Mouse (Mus musculus): ENCODE results near the gene Uri1.

The Uri1 gene

DNA sequence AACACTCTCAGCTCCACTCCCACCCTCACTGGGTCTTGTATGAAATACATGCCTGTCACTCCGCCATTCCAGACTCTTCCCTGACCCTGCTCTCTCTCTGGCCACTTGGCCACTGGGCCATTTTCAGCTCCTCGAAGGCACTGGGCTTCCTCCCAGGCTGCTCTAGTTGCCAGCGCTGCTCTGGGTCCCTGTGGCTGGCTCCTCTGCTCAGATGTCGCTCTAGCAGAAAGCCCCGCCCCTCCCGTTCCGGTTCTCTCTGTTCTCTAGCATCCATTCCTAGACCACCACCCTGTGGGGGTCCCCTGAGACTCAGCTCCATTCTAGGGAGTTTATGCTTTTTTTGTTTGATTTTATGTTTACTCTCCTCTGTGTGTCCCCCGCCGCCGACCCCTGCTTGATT lies 104.4 kb downstream of the Uri1 start:
- DNase-seq: no peak

DNA sequence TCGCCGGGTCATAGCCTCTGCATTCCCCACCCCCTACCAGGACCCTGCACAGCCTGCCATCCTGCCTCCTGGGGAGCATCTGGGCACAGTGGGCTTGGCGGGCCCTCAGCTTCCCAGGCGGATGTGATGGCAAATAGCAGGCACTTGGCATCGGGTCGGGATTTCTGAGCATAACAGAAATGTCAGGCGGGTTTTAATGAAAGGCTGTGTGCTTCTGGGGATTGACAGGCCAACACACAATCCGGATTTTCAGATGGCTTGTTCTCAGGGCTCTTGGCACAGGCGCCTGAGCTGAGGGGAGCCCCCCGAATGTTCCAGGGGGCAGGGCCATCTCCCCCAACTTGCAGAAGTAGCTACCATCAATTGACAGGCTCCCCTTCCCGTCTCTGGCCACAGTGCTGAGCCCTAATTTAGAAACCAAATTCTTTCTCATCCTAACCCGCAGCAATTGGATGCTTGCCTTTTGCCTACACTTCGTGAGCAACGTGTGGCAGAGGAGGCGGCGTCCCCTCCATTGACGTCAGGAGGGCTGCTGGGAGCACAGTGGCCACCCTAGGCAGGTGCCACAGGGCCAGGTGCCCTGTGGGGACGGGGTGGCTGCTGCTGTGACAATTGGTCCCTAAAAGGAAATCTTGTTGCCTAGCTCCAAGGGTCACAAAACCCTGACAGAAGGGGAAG lies 106.5 kb downstream of the Uri1 start:
- no peak for DNase-seq

GRCm38 (mm10) chr7:37911802-37912122 lies 111.6 kb downstream of the Uri1 start:
- DNase-seq: no peak

- DNase-seq: no peak
Observed at GRCm38 (mm10) chr7:37911114-37911801, 112.1 kb downstream of the Uri1 start.

DNA sequence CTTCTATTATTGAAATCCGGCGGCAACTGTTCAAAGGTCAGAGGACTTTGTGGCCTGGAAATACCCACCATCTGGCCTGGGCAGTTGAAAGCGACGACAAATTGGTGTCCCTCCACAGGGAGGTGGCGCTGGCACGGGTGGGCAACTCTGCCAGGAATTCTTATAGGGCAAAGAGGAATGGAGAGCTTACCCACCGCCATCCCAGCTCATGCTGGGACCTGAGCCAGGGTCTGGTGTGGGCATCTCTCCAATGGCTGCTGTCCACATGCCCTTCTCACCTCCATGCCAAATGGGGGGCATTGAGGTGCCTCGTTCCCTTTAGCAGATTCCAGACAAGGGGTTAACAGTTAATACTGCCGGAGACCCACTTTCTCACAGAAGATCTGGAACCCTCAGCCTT lies 113.2 kb downstream of the Uri1 start:
- DNase-seq: no peak
